Mouse (Mus musculus): Measurements from ENCODE around the gene Tmem222. TPM values are rescaled to one million over a fixed set of nuclear protein-coding genes. Genes with fewer than 3 reads are reported as not detected.
A peak's percentile ranks its signal among the peaks of the same experiment; 100 is the strongest.

Gene Tmem222
- polyA plus RNA-seq (2015; fragmentation: Nextera tagmentation; extraction: Ambion mirVana) = 68.7 and 72.2 TPM in 2 replicates

GRCm38 (mm10) chr4:133277104-133278026, at the start of gene Tmem222:
TSS of gene Tmem222 (minus strand) at chr4:133277792.
- Histone ChIP-seq H3K4me1 (replicated peaks) (peaks cover 24% of the 10 kb centered on the region), H3K9me3 (no peaks in the 10 kb centered on the region), H3K9ac (peak within 1 kb of the TSS; percentile 74), H3K4me3 (replicated peaks) (peak within 1 kb of the TSS; percentile 73), H3K4me2 (replicated peaks) (peak within 1 kb of the TSS; percentile 68), H3K27ac (peak within 1 kb of the TSS; percentile 91), H3K27me3 (replicated peaks) (no peaks in the 10 kb centered on the region), H3K36me3 (no peaks in the 10 kb centered on the region)
- under 1% methylated on average over 73 of the region's 73 CpGs for WGBS
- peak; percentile 97 for ATAC-seq

GRCm38 (mm10) chr4:133319667-133320066, 42.1 kb upstream of the Tmem222 start:
- H3K4me2 ChIP-seq (replicated peaks) = no peak overlapping the region
- H3K4me3 ChIP-seq (replicated peaks) = no peak overlapping the region
- no peak overlapping the region for H3K27ac ChIP-seq
- no peaks in the 10 kb centered on the region for H3K27me3 ChIP-seq (replicated peaks)
- no peak for ATAC-seq
- no peaks in the 10 kb centered on the region for H3K4me1 ChIP-seq (replicated peaks)
- no peaks in the 10 kb centered on the region for H3K36me3 ChIP-seq
- WGBS = 90% methylated on average over 3 of the region's 3 CpGs
- H3K9ac ChIP-seq = no peak overlapping the region
- H3K9me3 ChIP-seq = no peaks in the 10 kb centered on the region

- Histone ChIP-seq H3K36me3 (0 out of 2 replicates have a peak, but pooled peaks cover 2% of the 10 kb centered on the region), H3K27me3 (replicated peaks) (no peaks in the 10 kb centered on the region), H3K4me2 (replicated peaks) (no peak overlapping the region), H3K9me3 (no peaks in the 10 kb centered on the region), H3K27ac (no peak overlapping the region), H3K9ac (no peak overlapping the region), H3K4me3 (replicated peaks) (no peak overlapping the region), H3K4me1 (replicated peaks) (no peaks in the 10 kb centered on the region)
- WGBS = 82% methylated on average over 5 of the region's 5 CpGs
- ATAC-seq = no peak
Observed at GRCm38 (mm10) chr4:133315991-133316390, 38.4 kb upstream of the Tmem222 start.

DNA sequence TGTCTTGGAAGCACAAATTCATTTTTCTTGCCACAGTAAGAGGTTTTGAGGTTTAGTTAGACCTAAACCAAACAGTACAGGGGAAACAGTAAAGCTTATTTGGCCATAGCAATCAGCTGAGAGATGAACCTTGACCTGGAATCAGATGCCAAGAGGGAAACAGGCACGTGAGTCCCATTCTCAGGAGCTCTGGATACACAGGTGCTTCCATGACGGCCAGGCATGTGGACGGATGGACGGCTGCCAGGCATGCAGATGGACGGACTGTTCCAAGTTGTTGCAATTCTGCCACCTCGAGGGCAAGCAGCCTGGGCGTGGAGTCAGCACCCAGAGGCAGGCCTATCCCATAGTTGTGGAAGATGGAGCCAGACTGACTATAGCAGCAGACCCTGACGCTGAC, 37.3 kb upstream of the Tmem222 start:
- H3K27ac ChIP-seq = no peak overlapping the region
- no peak for ATAC-seq
- 0 out of 2 replicates have a peak, but pooled peaks cover 2% of the 10 kb centered on the region for H3K36me3 ChIP-seq
- no peak overlapping the region for H3K4me2 ChIP-seq (replicated peaks)
- 81% methylated on average over 8 of the region's 8 CpGs for WGBS
- H3K9ac ChIP-seq = no peak overlapping the region
- no peaks in the 10 kb centered on the region for H3K4me1 ChIP-seq (replicated peaks)
- H3K27me3 ChIP-seq (replicated peaks) = no peaks in the 10 kb centered on the region
- H3K9me3 ChIP-seq = no peaks in the 10 kb centered on the region
- no peak overlapping the region for H3K4me3 ChIP-seq (replicated peaks)

GRCm38 (mm10) chr4:133309948-133310347, 32.4 kb upstream of the Tmem222 start:
- 0 out of 2 replicates have a peak, but pooled peaks cover 2% of the 10 kb centered on the region for H3K36me3 ChIP-seq
- H3K4me2 ChIP-seq (replicated peaks) = no peak overlapping the region
- no peak overlapping the region for H3K27ac ChIP-seq
- H3K4me1 ChIP-seq (replicated peaks) = no peaks in the 10 kb centered on the region
- no peaks in the 10 kb centered on the region for H3K9me3 ChIP-seq
- ATAC-seq = no peak
- WGBS = 0% methylated on average over 3 of the region's 3 CpGs
- no peaks in the 10 kb centered on the region for H3K27me3 ChIP-seq (replicated peaks)
- H3K9ac ChIP-seq = no peak overlapping the region
- no peak overlapping the region for H3K4me3 ChIP-seq (replicated peaks)

GRCm38 (mm10) chr4:133307331-133307730, 29.7 kb upstream of the Tmem222 start:
- ATAC-seq = no peak
- no peak overlapping the region for H3K27ac ChIP-seq
- H3K4me3 ChIP-seq (replicated peaks) = no peak overlapping the region
- 43% methylated on average over 3 of the region's 3 CpGs for WGBS
- H3K4me2 ChIP-seq (replicated peaks) = no peak overlapping the region
- H3K9ac ChIP-seq = no peak overlapping the region
- no peaks in the 10 kb centered on the region for H3K36me3 ChIP-seq
- no peaks in the 10 kb centered on the region for H3K27me3 ChIP-seq (replicated peaks)
- no peaks in the 10 kb centered on the region for H3K4me1 ChIP-seq (replicated peaks)
- H3K9me3 ChIP-seq = no peaks in the 10 kb centered on the region

GRCm38 (mm10) chr4:133305825-133306224, 28.2 kb upstream of the Tmem222 start:
- WGBS = 86% methylated on average over 7 of the region's 7 CpGs
- no peak overlapping the region for H3K4me2 ChIP-seq (replicated peaks)
- H3K4me3 ChIP-seq (replicated peaks) = no peak overlapping the region
- H3K27ac ChIP-seq = no peak overlapping the region
- no peak overlapping the region for H3K9ac ChIP-seq
- H3K4me1 ChIP-seq (replicated peaks) = no peaks in the 10 kb centered on the region
- H3K9me3 ChIP-seq = no peaks in the 10 kb centered on the region
- no peak for ATAC-seq
- H3K27me3 ChIP-seq (replicated peaks) = no peaks in the 10 kb centered on the region
- H3K36me3 ChIP-seq = peaks cover 3% of the 10 kb centered on the region

GRCm38 (mm10) chr4:133304770-133305169, 27.2 kb upstream of the Tmem222 start:
- H3K9ac ChIP-seq = no peak overlapping the region
- no peaks in the 10 kb centered on the region for H3K27me3 ChIP-seq (replicated peaks)
- no peak overlapping the region for H3K4me3 ChIP-seq (replicated peaks)
- no peak for ATAC-seq
- WGBS = 94% methylated on average over 7 of the region's 7 CpGs
- H3K27ac ChIP-seq = no peak overlapping the region
- no peaks in the 10 kb centered on the region for H3K9me3 ChIP-seq
- H3K36me3 ChIP-seq = peaks cover 11% of the 10 kb centered on the region
- no peaks in the 10 kb centered on the region for H3K4me1 ChIP-seq (replicated peaks)
- no peak overlapping the region for H3K4me2 ChIP-seq (replicated peaks)

- 78% methylated on average over 5 of the region's 5 CpGs for WGBS
- no peak overlapping the region for H3K4me2 ChIP-seq (replicated peaks)
- peaks cover 11% of the 10 kb centered on the region for H3K4me1 ChIP-seq (replicated peaks)
- no peaks in the 10 kb centered on the region for H3K9me3 ChIP-seq
- ATAC-seq = no peak
- peaks cover 11% of the 10 kb centered on the region for H3K36me3 ChIP-seq
- H3K4me3 ChIP-seq (replicated peaks) = no peak overlapping the region
- H3K27me3 ChIP-seq (replicated peaks) = no peaks in the 10 kb centered on the region
- H3K27ac ChIP-seq = no peak overlapping the region
- H3K9ac ChIP-seq = no peak overlapping the region
Observed at GRCm38 (mm10) chr4:133302668-133303067, 25.1 kb upstream of the Tmem222 start.

- H3K27me3 ChIP-seq (replicated peaks) = no peaks in the 10 kb centered on the region
- WGBS = 25% methylated on average over 4 of the region's 4 CpGs
- no peak overlapping the region for H3K4me2 ChIP-seq (replicated peaks)
- no peak for ATAC-seq
- no peak overlapping the region for H3K4me3 ChIP-seq (replicated peaks)
- H3K9ac ChIP-seq = no peak overlapping the region
- H3K9me3 ChIP-seq = no peaks in the 10 kb centered on the region
- peaks cover 14% of the 10 kb centered on the region for H3K4me1 ChIP-seq (replicated peaks)
- H3K36me3 ChIP-seq = peaks cover 11% of the 10 kb centered on the region
- H3K27ac ChIP-seq = no peak overlapping the region
Observed at GRCm38 (mm10) chr4:133301802-133302201, 24.2 kb upstream of the Tmem222 start.

GRCm38 (mm10) chr4:133300421-133300820, 22.8 kb upstream of the Tmem222 start:
- Histone ChIP-seq H3K9ac (no peak overlapping the region), H3K27ac (no peak overlapping the region), H3K9me3 (no peaks in the 10 kb centered on the region), H3K4me1 (replicated peaks) (peaks cover 14% of the 10 kb centered on the region), H3K27me3 (replicated peaks) (no peaks in the 10 kb centered on the region), H3K4me3 (replicated peaks) (no peak overlapping the region), H3K4me2 (replicated peaks) (no peak overlapping the region), H3K36me3 (peaks cover 14% of the 10 kb centered on the region)
- 91% methylated on average over 11 of the region's 11 CpGs for WGBS
- ATAC-seq = no peak

- Histone ChIP-seq H3K36me3 (peaks cover 14% of the 10 kb centered on the region), H3K4me2 (replicated peaks) (no peak overlapping the region), H3K27me3 (replicated peaks) (no peaks in the 10 kb centered on the region), H3K4me1 (replicated peaks) (peaks cover 14% of the 10 kb centered on the region), H3K27ac (no peak overlapping the region), H3K4me3 (replicated peaks) (no peak overlapping the region), H3K9ac (no peak overlapping the region), H3K9me3 (no peaks in the 10 kb centered on the region)
- no peak for ATAC-seq
- 56% methylated on average over 5 of the region's 5 CpGs for whole genome bisulfite sequencing
Observed at GRCm38 (mm10) chr4:133299701-133300100, 22.1 kb upstream of the Tmem222 start.

All from intestine, embryonic 15.5 days (tissue).